Mouse (Mus musculus) thymus, postnatal 14 days (tissue): ENCODE data around the gene Samd10.

Experiments used
- DNase-seq: peaks from one replicate; pipeline ENCODE4 v3.0.0; 2021

The Samd10 gene

GRCm38 (mm10) chr2:181598454-181599351 is at the start of gene Samd10:
Gene Samd10, minus strand, starts transcription at chr2:181599212.
- DNase-seq, result peak; percentile 73

GRCm38 (mm10) chr2:181646626-181647472 is 47.8 kb upstream of the Samd10 start:
- no peak for DNase-seq

- no peak for DNase-seq
Measured at GRCm38 (mm10) chr2:181645666-181646065, 46.7 kb upstream of the Samd10 start.

GRCm38 (mm10) chr2:181644361-181644760 is 45.3 kb upstream of the Samd10 start:
- DNase-seq, result peak; percentile 62

GRCm38 (mm10) chr2:181635865-181636264 is 36.9 kb upstream of the Samd10 start:
- no peak for DNase-seq

- no peak for DNase-seq
Measured at GRCm38 (mm10) chr2:181632624-181633023, 33.6 kb upstream of the Samd10 start.

GRCm38 (mm10) chr2:181628471-181628870 is 29.5 kb upstream of the Samd10 start:
- no peak for DNase-seq

- DNase-seq, result peak; percentile 27
Measured at GRCm38 (mm10) chr2:181623401-181623800, 24.4 kb upstream of the Samd10 start.

- DNase-seq, result no peak
Measured at GRCm38 (mm10) chr2:181618761-181619495, 19.9 kb upstream of the Samd10 start.

GRCm38 (mm10) chr2:181602367-181602766 is 3.4 kb upstream of the Samd10 start:
- DNase-seq, result no peak

GRCm38 (mm10) chr2:181601751-181602145 is 2.7 kb upstream of the Samd10 start:
- no peak for DNase-seq

- DNase-seq, result peak; percentile 97
Measured at GRCm38 (mm10) chr2:181600828-181601750, 2.1 kb upstream of the Samd10 start.

GRCm38 (mm10) chr2:181600226-181600758 is 1.3 kb upstream of the Samd10 start:
- DNase-seq, result no peak

- no peak for DNase-seq
Measured at GRCm38 (mm10) chr2:181597378-181598061, 1.5 kb downstream of the Samd10 start.

- DNase-seq, result no peak
Measured at GRCm38 (mm10) chr2:181596221-181596960, 2.6 kb downstream of the Samd10 start.

- peak; percentile 64 for DNase-seq
Measured at GRCm38 (mm10) chr2:181594946-181595696, 3.9 kb downstream of the Samd10 start.

GRCm38 (mm10) chr2:181593937-181594336 is 5.1 kb downstream of the Samd10 start:
- DNase-seq, result no peak

GRCm38 (mm10) chr2:181593042-181593421 is 6.0 kb downstream of the Samd10 start:
- DNase-seq, result no peak
